Mouse (Mus musculus): Measurements from ENCODE around the gene Crtc1.

GRCm38 (mm10) chr8:70477269-70477982, 38.0 kb upstream of the Crtc1 start:
- TF ChIP-seq CTCF (IDR thresholded peaks at IDR 0.05; ENCODE audit: extremely low read depth, insufficient read depth, low read length) (no peak), POLR2A (IDR thresholded peaks at IDR 0.05; ENCODE audit: extremely low read depth, insufficient read depth, low read length) (no peak)

Measured in cortical plate, adult 2 months (tissue).